Mouse (Mus musculus) CH12.LX (cell line): ENCODE results near the gene Sppl2b. TPM values are rescaled to one million over a fixed set of nuclear protein-coding genes. Genes with fewer than 3 reads are reported as not detected.

Experiments used
- DNase-seq: peaks from one replicate; pipeline ENCODE4 v3.0.0-alpha.2; 2013; ENCODE audit errors: extremely low read depth
- H3K27ac ChIP-seq: 2 replicates; pipeline ENCODE4 v1.5.1; 2012; ENCODE audit warnings: low read depth, mild to moderate bottlenecking, control low read depth, moderate library complexity; ENCODE audit not compliant: insufficient read depth
- H3K27me3 ChIP-seq: replicated peaks from 2 replicates; pipeline ENCODE3; 2012; ENCODE audit warnings: inconsistent platforms
- H3K36me3 ChIP-seq, 2 experiments: replicated peaks in 1 of 2; 2 replicates each; pipeline versions ENCODE3 to v1.6.1; 2012; ENCODE audit warnings: inconsistent platforms in 1 of 2, low read length in 1 of 2, mild to moderate bottlenecking in 1 of 2, mixed read lengths in 1 of 2, moderate library complexity in 1 of 2; ENCODE audit not compliant: control insufficient read depth in 1 of 2, insufficient read depth in 1 of 2
- H3K4me1 ChIP-seq, 2 experiments: 2 replicates each; pipeline ENCODE4 v1.6.1; 2012; ENCODE audit warnings: inconsistent platforms in 1 of 2, moderate library complexity in 1 of 2; ENCODE audit not compliant: insufficient read depth in 2 of 2, control insufficient read depth in 1 of 2
- H3K4me2 ChIP-seq: 2 replicates; pipeline ENCODE4 v1.6.1; 2012; ENCODE audit warnings: low read depth, mild to moderate bottlenecking, control low read depth; ENCODE audit not compliant: poor library complexity, insufficient read depth, severe bottlenecking
- H3K4me3 ChIP-seq, 3 experiments: fragments of 150-350 bp in 1 of 3; sonication (generic) in 1 of 3; replicated peaks in 1 of 3; 2 replicates each; pipeline versions ENCODE3 to v1.5.1; 2011 to 2012; ENCODE audit warnings: low read depth in 2 of 3, low read length in 2 of 3, mild to moderate bottlenecking in 2 of 3, moderate library complexity in 2 of 3, control low read depth in 1 of 3, improper control_type of control experiment in 1 of 3, inconsistent platforms in 1 of 3, mixed read lengths in 1 of 3; ENCODE audit not compliant: poor library complexity in 1 of 3
- H3K79me2 ChIP-seq: replicated peaks from 2 replicates; pipeline ENCODE4 v1.6.1; 2012; ENCODE audit warnings: mild to moderate bottlenecking, moderate library complexity; ENCODE audit not compliant: control insufficient read depth, poor library complexity, insufficient read depth, severe bottlenecking; ENCODE audit errors: extremely low read depth
- H3K9ac ChIP-seq: 2 replicates; pipeline ENCODE4 v1.6.1; 2012; ENCODE audit warnings: low read depth, mild to moderate bottlenecking, control low read depth, moderate library complexity; ENCODE audit not compliant: insufficient read depth
- H3K9me3 ChIP-seq: replicated peaks from 2 replicates; pipeline ENCODE3; 2012; ENCODE audit warnings: low read length, inconsistent platforms, mixed read lengths
- BHLHE40 ChIP-seq: IDR thresholded peaks from 2 replicates; pipeline ENCODE4 v1.6.1; 2011; ENCODE audit warnings: mild to moderate bottlenecking, low read depth, low read length, improper control_type of control experiment
- CHD1 ChIP-seq: IDR thresholded peaks from 2 replicates; pipeline ENCODE4 v1.6.1; 2012; ENCODE audit warnings: low read depth, low read length, improper control_type of control experiment, inconsistent platforms
- E2F4 ChIP-seq: IDR thresholded peaks from 2 replicates; pipeline ENCODE4 v1.6.1; 2011; ENCODE audit warnings: low read depth, low read length, improper control_type of control experiment; ENCODE audit not compliant: insufficient replicate concordance
- ELF1 ChIP-seq: IDR thresholded peaks from 2 replicates; pipeline ENCODE4 v1.6.1; 2014; ENCODE audit warnings: low read depth, mild to moderate bottlenecking, inconsistent platforms, low read length, improper control_type of control experiment
- EP300 ChIP-seq: IDR thresholded peaks from 2 replicates; pipeline ENCODE4 v1.6.1; 2011; ENCODE audit warnings: low read length, improper control_type of control experiment
- ETS1 ChIP-seq: conservative IDR thresholded peaks from 2 replicates; pipeline ENCODE4 v1.6.1; 2012; ENCODE audit warnings: low read depth, mild to moderate bottlenecking, inconsistent platforms, low read length, improper control_type of control experiment, moderate library complexity
- GABPA ChIP-seq: IDR thresholded peaks from 2 replicates; pipeline ENCODE4 v1.6.1; 2012; ENCODE audit warnings: low read depth, low read length, improper control_type of control experiment, inconsistent platforms; ENCODE audit not compliant: insufficient replicate concordance
- IRF4 ChIP-seq: IDR thresholded peaks from 2 replicates; pipeline ENCODE4 v1.6.1; 2014; ENCODE audit warnings: low read depth, mild to moderate bottlenecking, inconsistent platforms, low read length, improper control_type of control experiment
- JUN ChIP-seq: IDR thresholded peaks from 2 replicates; pipeline ENCODE4 v1.6.1; 2011; ENCODE audit warnings: low read depth, mild to moderate bottlenecking, low read length, improper control_type of control experiment, moderate library complexity; ENCODE audit not compliant: insufficient read depth
- JUND ChIP-seq: conservative IDR thresholded peaks from 2 replicates; pipeline ENCODE4 v1.6.1; 2011; ENCODE audit warnings: low read depth, low read length, improper control_type of control experiment
- KAT2A ChIP-seq: IDR thresholded peaks from 2 replicates; pipeline ENCODE4 v1.6.1; 2012; ENCODE audit warnings: low read length, improper control_type of control experiment, inconsistent platforms; ENCODE audit not compliant: insufficient replicate concordance
- MAX ChIP-seq: IDR thresholded peaks from 2 replicates; pipeline ENCODE4 v1.6.1; 2011; ENCODE audit warnings: low read length, improper control_type of control experiment
- MAZ ChIP-seq: IDR thresholded peaks from 2 replicates; pipeline ENCODE4 v1.6.1; 2012; ENCODE audit warnings: low read depth, mild to moderate bottlenecking, inconsistent platforms, low read length, improper control_type of control experiment, moderate library complexity
- MYC ChIP-seq: IDR thresholded peaks from 2 replicates; pipeline ENCODE4 v1.6.1; 2011; ENCODE audit warnings: low read depth, mild to moderate bottlenecking, improper control_type of control experiment, low read length
- NELFE ChIP-seq: IDR thresholded peaks from 2 replicates; pipeline ENCODE4 v1.6.1; 2011; ENCODE audit warnings: low read depth, low read length, improper control_type of control experiment
- PAX5 ChIP-seq: IDR thresholded peaks from 2 replicates; pipeline ENCODE4 v1.6.1; 2012; ENCODE audit warnings: low read length, inconsistent platforms, mixed read lengths
- POLR2A ChIP-seq: IDR thresholded peaks from 2 replicates; pipeline ENCODE4 v1.6.1; 2011; ENCODE audit warnings: low read depth, mild to moderate bottlenecking, improper control_type of control experiment, low read length
- POLR2AphosphoS2 ChIP-seq: IDR thresholded peaks from 2 replicates; pipeline ENCODE4 v1.6.1; 2011; ENCODE audit warnings: low read depth, low read length, improper control_type of control experiment
- RAD21 ChIP-seq: IDR thresholded peaks from 2 replicates; pipeline ENCODE4 v1.6.1; 2011; ENCODE audit warnings: low read depth, mild to moderate bottlenecking, low read length, improper control_type of control experiment, moderate library complexity
- RCOR1 ChIP-seq: conservative IDR thresholded peaks from 2 replicates; pipeline ENCODE4 v1.6.1; 2012; ENCODE audit warnings: low read depth, mild to moderate bottlenecking, inconsistent platforms, low read length, improper control_type of control experiment
- SIN3A ChIP-seq: IDR thresholded peaks from 2 replicates; pipeline ENCODE4 v1.6.1; 2012; ENCODE audit warnings: low read length, improper control_type of control experiment, inconsistent platforms
- SMC3 ChIP-seq: IDR thresholded peaks from 2 replicates; pipeline ENCODE4 v1.6.1; 2011; ENCODE audit warnings: low read depth, low read length, improper control_type of control experiment
- TBP ChIP-seq: conservative IDR thresholded peaks from 2 replicates; pipeline ENCODE4 v1.6.1; 2011; ENCODE audit warnings: low read depth, low read length, improper control_type of control experiment
- UBTF ChIP-seq: IDR thresholded peaks from 2 replicates; pipeline ENCODE4 v1.6.1; 2012; ENCODE audit warnings: low read depth, mild to moderate bottlenecking, inconsistent platforms, low read length, improper control_type of control experiment, moderate library complexity
- USF2 ChIP-seq: conservative IDR thresholded peaks from 2 replicates; pipeline ENCODE4 v1.6.1; 2011; ENCODE audit warnings: low read depth, low read length, improper control_type of control experiment
- ZC3H11A ChIP-seq: IDR thresholded peaks from 2 replicates; pipeline ENCODE4 v1.6.1; 2012; ENCODE audit warnings: low read depth, mild to moderate bottlenecking, inconsistent platforms, low read length, improper control_type of control experiment
- ZKSCAN1 ChIP-seq: IDR thresholded peaks from 2 replicates; pipeline ENCODE4 v1.6.1; 2012; ENCODE audit warnings: low read depth, inconsistent platforms, low read length, improper control_type of control experiment, borderline replicate concordance
- ZMIZ1 ChIP-seq: IDR thresholded peaks from 2 replicates; pipeline ENCODE4 v1.6.1; 2012; ENCODE audit warnings: low read depth, mild to moderate bottlenecking, inconsistent platforms, low read length, improper control_type of control experiment
- dilution Hi-C: fragments of 300-500 bp; cut with MboI; formaldehyde crosslinking; loops from 2 replicates; pipeline ENCODE4 v1.14.3; 2020; ENCODE audit warnings: low sequenced_read_pairs; ENCODE audit not compliant: extremely low pct_unique_long_range_greater_than_20kb, extremely low pct_ligation_motif_present
- in situ Hi-C: fragments of 300-500 bp; cut with MboI; formaldehyde crosslinking; loops from 3 replicates; pipeline ENCODE4 v1.14.3; 2019; ENCODE audit warnings: low sequenced_read_pairs, low pct_ligation_motif_present, low pct_unique_long_range_greater_than_20kb, mixed read lengths
- polyA plus RNA-seq: library from polyadenylated mRNA; unstranded; fragments of >175 nt; gene quantifications from 2 replicates; pipeline ENCODE4 v1.2.1, GENCODE M21; 2012; ENCODE audit warnings: low read depth; ENCODE audit not compliant: insufficient read length
- total RNA-seq, 2 experiments: library from RNA; depleted of rRNA; stranded (reverse); fragments of 300-350 nt in 1 of 2; fragments of >200 nt in 1 of 2; gene quantifications; 2 replicates each; pipeline ENCODE4 v1.2.3; 2012 to 2014

The Sppl2b gene
- total and polyA plus RNA-seq, 3 experiments: 13.8 to 24.1 (median 19.0) TPM

- H3K36me3 ChIP-seq: peaks cover 56 to 86% of the 10 kb centered on the region in 2 experiments
- peaks cover 3% of the 10 kb centered on the region in 2 experiments; a peak in 2 of 4 replicates for H3K4me1 ChIP-seq
- H3K9me3 ChIP-seq: no peaks in the 10 kb centered on the region
- in situ Hi-C loops: no loop called here
- no peak overlapping the region for H3K4me3 ChIP-seq
- H3K79me2 ChIP-seq: no peaks in the 10 kb centered on the region
- no peak overlapping the region for H3K27ac ChIP-seq
- no peak for TF ChIP-seq TBP
- TF ChIP-seq CHD1: no peak
- TF ChIP-seq E2F4: no peak
- no peak for TF ChIP-seq KAT2A
- no peak for TF ChIP-seq MAX
- no peak for TF ChIP-seq NELFE
- no peak for TF ChIP-seq PAX5
- no peak for TF ChIP-seq USF2
- TF ChIP-seq EP300: no peak
- no peak for TF ChIP-seq ZKSCAN1
- TF ChIP-seq RAD21: no peak
- no peak for TF ChIP-seq MYC
- no peak for TF ChIP-seq UBTF
- TF ChIP-seq ZMIZ1: no peak
- no peak for TF ChIP-seq POLR2AphosphoS2
- TF ChIP-seq ELF1: no peak
- no peak for TF ChIP-seq IRF4
- TF ChIP-seq ETS1: no peak
- no peak for TF ChIP-seq JUN
- TF ChIP-seq, all 38 proteins: peak for 0
- Histone ChIP-seq H3K9ac (no peak overlapping the region), H3K4me2 (no peak overlapping the region), H3K27me3 (no peaks in the 10 kb centered on the region)
- dilution Hi-C loops: no loop called here
- DNase-seq: no peak
These were observed 7.2 kb downstream of the Sppl2b start for GRCm38 (mm10) chr10:80862305-80862704.

- H3K9ac ChIP-seq: no peak overlapping the region
- in situ Hi-C loops (no loop called here), dilution Hi-C loops (no loop called here)
- H3K4me1 ChIP-seq: peaks cover 0 to 3% of the 10 kb centered on the region in 2 experiments; a peak in 1 of 4 replicates
- no peak for TF ChIP-seq TBP
- TF ChIP-seq ZKSCAN1: no peak
- TF ChIP-seq ZC3H11A: no peak
- no peak for TF ChIP-seq POLR2A
- no peak for TF ChIP-seq RAD21
- TF ChIP-seq MYC: no peak
- TF ChIP-seq MAZ: no peak
- no peak for TF ChIP-seq POLR2AphosphoS2
- no peak for TF ChIP-seq RCOR1
- TF ChIP-seq NELFE: no peak
- no peak for TF ChIP-seq ZMIZ1
- no peak for TF ChIP-seq ELF1
- no peak for TF ChIP-seq SMC3
- TF ChIP-seq EP300: no peak
- no peak for TF ChIP-seq SIN3A
- TF ChIP-seq E2F4: no peak
- no peak for TF ChIP-seq GABPA
- no peak for TF ChIP-seq BHLHE40
- TF ChIP-seq UBTF: no peak
- no peak for TF ChIP-seq JUND
- no peaks in the 10 kb centered on the region for H3K9me3 ChIP-seq
- DNase-seq: no peak
- H3K4me3 ChIP-seq: no peak overlapping the region
- no peak overlapping the region for H3K27ac ChIP-seq
- no peaks in the 10 kb centered on the region for H3K79me2 ChIP-seq
- H3K4me2 ChIP-seq: no peak overlapping the region
- H3K27me3 ChIP-seq: no peaks in the 10 kb centered on the region
- H3K36me3 ChIP-seq: peaks cover 65 to 89% of the 10 kb centered on the region in 2 experiments
These were observed 9.4 kb downstream of the Sppl2b start for GRCm38 (mm10) chr10:80864446-80864845.
